In genomic region chr15:85401926-85402325, GRCm38 (mm10) we compare ENCODE assay signal across 12 mouse cellular contexts.
A peak's percentile ranks its signal among the peaks of the same experiment; 100 is the strongest.
DNase-seq lines count a peak whose midpoint lies in the region; ATAC-seq lines count a peak whose summit lies in the region.
"Had no signal": no experiment of that assay in that cellular context is flagged by ENCODE, and none has a peak within 500 bp of the region (broad histone marks: within the 10 kb centered on the region; RNA-seq: fewer than 3 reads in every experiment).

No protein-coding gene starts in this region.

- peak; percentile 28 for DNase-seq in cerebellum, adult 11 months
- DNase-seq in cerebellum, adult 8-10 months: no peak
- DNase-seq in lung, postnatal 14 days: no peak
- DNase-seq in right cerebral cortex, postnatal 25 days: peak; percentile 32
- DNase-seq in B cell, adult 2 months: no peak
- no peak for DNase-seq in yolk sac, embryonic 10.5 days (ENCODE audit: low spot score)
- DNase-seq: adrenal gland, postnatal 10 days; kidney, adult 2 months had no signal

- peaks cover 3% of the 10 kb centered on the region for H3K4me1 ChIP-seq in lung, embryonic 16.5 days (replicated peaks; ENCODE audit: control insufficient read depth, insufficient read depth, low read length)
- H3K4me1 ChIP-seq in forebrain, embryonic 15.5 days: peaks cover 45% of the 10 kb centered on the region

- no peak overlapping the region for H3K4me2 ChIP-seq in lung, embryonic 16.5 days (ENCODE audit: low read depth, low read length)
- no peak overlapping the region for H3K4me2 ChIP-seq in forebrain, embryonic 15.5 days (replicated peaks)
- H3K4me2 ChIP-seq: embryonic facial prominence, embryonic 13.5 days; neural tube, embryonic 12.5 days had no signal

- peaks cover 9% of the 10 kb centered on the region; the same call in 1 of the 2 replicates for H3K36me3 ChIP-seq in lung, embryonic 16.5 days (ENCODE audit: control insufficient read depth, insufficient read depth, low read length)
- no peaks in the 10 kb centered on the region for H3K36me3 ChIP-seq in forebrain, embryonic 15.5 days

- no peak overlapping the region for H3K27ac ChIP-seq in lung, embryonic 16.5 days (ENCODE audit: low read length)
- peak overlapping the region; percentile 95 for H3K27ac ChIP-seq in forebrain, embryonic 15.5 days (replicated peaks)
- H3K27ac ChIP-seq: embryonic facial prominence, embryonic 13.5 days; neural tube, embryonic 12.5 days had no signal

- 0 out of 2 replicates have a peak, but pooled peaks have one; percentile 20 for ATAC-seq in lung, embryonic 16.5 days (ENCODE audit: low read depth)
- no peak for ATAC-seq in forebrain, embryonic 15.5 days (replicated peaks)

- H3K9me3 ChIP-seq in lung, embryonic 16.5 days (ENCODE audit: control insufficient read depth, low read length): no peaks in the 10 kb centered on the region
- H3K9me3 ChIP-seq in forebrain, embryonic 15.5 days: no peaks in the 10 kb centered on the region
- H3K9me3 ChIP-seq: embryonic facial prominence, embryonic 13.5 days; neural tube, embryonic 12.5 days had no signal

- 64% methylated on average over 7 of the region's 7 CpGs for WGBS in lung, embryonic 16.5 days
- 58% methylated on average over 7 of the region's 7 CpGs for WGBS in forebrain, embryonic 15.5 days

- H3K27me3 ChIP-seq in lung, embryonic 16.5 days (ENCODE audit: control insufficient read depth, insufficient read depth, low read depth, low read length): no peaks in the 10 kb centered on the region
- no peaks in the 10 kb centered on the region for H3K27me3 ChIP-seq in forebrain, embryonic 15.5 days
- H3K27me3 ChIP-seq: embryonic facial prominence, embryonic 13.5 days; neural tube, embryonic 12.5 days had no signal

- H3K4me3 ChIP-seq in lung, embryonic 16.5 days (ENCODE audit: low read length): no peak overlapping the region
- no peak overlapping the region for H3K4me3 ChIP-seq in forebrain, embryonic 15.5 days
- H3K4me3 ChIP-seq: embryonic facial prominence, embryonic 13.5 days; neural tube, embryonic 12.5 days had no signal

- no peak overlapping the region for H3K9ac ChIP-seq in lung, embryonic 16.5 days (ENCODE audit: low read length)
- H3K9ac ChIP-seq in forebrain, embryonic 15.5 days (replicated peaks): no peak overlapping the region
- H3K9ac ChIP-seq: embryonic facial prominence, embryonic 13.5 days; neural tube, embryonic 12.5 days had no signal

Comparison
In these comparisons a context has a peak if more than half of its experiments do, and no peak if none do; other contexts are left out.
1. DNase-seq: peak in cerebellum, adult 11 months (single experiment) and right cerebral cortex, postnatal 25 days (single experiment); none in cerebellum, adult 8-10 months (single experiment), lung, postnatal 14 days (single experiment), B cell, adult 2 months (0 of 2) and yolk sac, embryonic 10.5 days (single experiment).